Mouse (Mus musculus) ES-Bruce4 (cell line): ENCODE data around the gene 4930404N11Rik. TPM values are rescaled to one million over a fixed set of nuclear protein-coding genes. Genes with fewer than 3 reads are reported as not detected.

ENCODE experiments used
- H3K27ac ChIP-seq: 2 replicates; pipeline ENCODE4 v1.5.1; 2012; ENCODE audit warnings: low read length, inconsistent platforms; ENCODE audit not compliant: insufficient read depth
- H3K27me3 ChIP-seq: 2 replicates; pipeline ENCODE4 v1.6.1; 2012; ENCODE audit warnings: mild to moderate bottlenecking, low read length, inconsistent platforms; ENCODE audit not compliant: control insufficient read depth, poor library complexity, insufficient read depth, severe bottlenecking
- H3K36me3 ChIP-seq: 2 replicates; pipeline ENCODE4 v1.6.1; 2012; ENCODE audit warnings: inconsistent platforms, mild to moderate bottlenecking, low read length, moderate library complexity; ENCODE audit not compliant: control insufficient read depth, poor library complexity, insufficient read depth, severe bottlenecking
- H3K4me1 ChIP-seq: one replicate; pipeline ENCODE4 v1.8.1; 2011; ENCODE audit warnings: low read length; ENCODE audit not compliant: control insufficient read depth, insufficient read depth
- H3K4me3 ChIP-seq: 2 replicates; pipeline ENCODE4 v1.5.1; 2011; ENCODE audit warnings: low read depth, mild to moderate bottlenecking, low read length
- H3K9ac ChIP-seq: 2 replicates; pipeline ENCODE4 v1.6.1; 2012; ENCODE audit warnings: low read depth, mild to moderate bottlenecking, inconsistent platforms; ENCODE audit not compliant: poor library complexity, severe bottlenecking
- H3K9me3 ChIP-seq: replicated peaks from 2 replicates; pipeline ENCODE4 v1.6.1; 2012; ENCODE audit warnings: mild to moderate bottlenecking, low read length, inconsistent platforms; ENCODE audit not compliant: control insufficient read depth, poor library complexity, insufficient read depth, severe bottlenecking
- CTCF ChIP-seq: IDR thresholded peaks from one replicate; pipeline ENCODE4 v1.8.1; 2011; ENCODE audit warnings: low read depth, low read length
- EP300 ChIP-seq: IDR thresholded peaks from 2 replicates; pipeline ENCODE4 v1.6.1; 2011; ENCODE audit warnings: low read depth, low read length; ENCODE audit not compliant: insufficient read depth
- POLR2A ChIP-seq: IDR thresholded peaks from one replicate; pipeline ENCODE4 v1.8.1; 2011; ENCODE audit warnings: low read length; ENCODE audit not compliant: insufficient read depth
- polyA plus RNA-seq: library from polyadenylated mRNA; stranded (reverse); fragments of >200 nt; gene quantifications from 2 replicates; pipeline ENCODE4 v1.2.4, GENCODE M21; 2011; ENCODE audit warnings: low read depth; ENCODE audit not compliant: missing spikeins, insufficient read depth, insufficient read length

4930404N11Rik gene
- polyA plus RNA-seq, 1 experiment: not detected

DNA sequence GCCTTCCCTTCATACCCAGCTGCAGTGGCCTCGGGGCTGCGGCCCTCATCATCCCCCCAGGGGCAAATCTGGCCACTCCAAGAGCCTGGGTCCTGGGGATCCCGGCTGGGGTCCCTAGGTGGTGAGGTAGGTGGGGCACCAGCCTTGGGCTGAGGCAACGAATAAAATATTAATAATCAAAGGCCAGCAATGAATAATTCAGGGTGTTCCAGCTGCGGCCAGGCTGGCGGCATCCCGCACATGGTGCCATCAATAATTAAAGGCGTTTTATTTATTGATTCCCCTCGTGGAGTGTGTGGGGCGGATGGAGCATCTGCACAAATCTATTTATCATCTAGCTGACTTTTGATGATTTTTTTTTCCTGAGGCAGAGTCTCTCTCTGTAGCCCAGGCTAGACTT, 37.9 kb upstream of the 4930404N11Rik start:
- H3K4me3 ChIP-seq: no peak overlapping the region
- H3K27ac ChIP-seq: no peak overlapping the region
- no peaks in the 10 kb centered on the region for H3K36me3 ChIP-seq
- TF ChIP-seq EP300 (no peak), POLR2A (no peak)
- peaks cover 12% of the 10 kb centered on the region for H3K4me1 ChIP-seq
- no peaks in the 10 kb centered on the region for H3K27me3 ChIP-seq
- 0 out of 2 replicates have a peak overlapping the region, but pooled peaks have one; percentile 13 for H3K9ac ChIP-seq
- no peaks in the 10 kb centered on the region for H3K9me3 ChIP-seq

DNA sequence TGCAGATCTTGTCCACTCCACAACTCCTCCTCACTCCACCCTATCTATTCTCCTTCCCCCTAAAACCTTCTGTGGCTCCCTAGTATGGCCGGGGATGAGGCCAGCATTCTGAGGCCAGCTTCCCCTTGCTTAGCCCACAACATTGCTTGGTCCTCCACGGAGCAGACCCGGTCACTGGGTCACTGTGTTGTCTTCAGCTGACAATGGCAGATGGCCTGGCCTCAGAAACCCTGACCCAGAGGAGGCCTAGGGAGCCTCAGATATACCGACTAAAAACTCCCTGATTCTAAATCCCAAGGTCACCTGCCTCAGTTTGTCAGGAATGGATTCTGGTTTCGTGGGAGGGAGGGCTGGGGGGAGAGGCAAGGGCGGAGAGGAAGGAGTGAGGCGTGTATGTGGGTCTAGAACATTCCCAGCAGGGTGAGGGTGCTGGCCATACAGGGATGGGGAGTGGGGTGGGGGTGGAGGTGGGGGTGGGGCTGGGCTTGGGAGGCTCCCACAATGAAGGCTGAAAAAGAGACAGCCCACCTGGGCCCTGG, 36.7 kb upstream of the 4930404N11Rik start:
- Histone ChIP-seq H3K27me3 (no peaks in the 10 kb centered on the region), H3K9me3 (no peaks in the 10 kb centered on the region), H3K4me3 (peak overlapping the region; percentile 17), H3K9ac (no peak overlapping the region; the same call in 1 of the 2 replicates), H3K27ac (peak overlapping the region; percentile 52; the same call in 1 of the 2 replicates), H3K4me1 (peaks cover 8% of the 10 kb centered on the region), H3K36me3 (no peaks in the 10 kb centered on the region)
- no peak for TF ChIP-seq CTCF
- no peak for TF ChIP-seq EP300
- TF ChIP-seq POLR2A: no peak

DNA sequence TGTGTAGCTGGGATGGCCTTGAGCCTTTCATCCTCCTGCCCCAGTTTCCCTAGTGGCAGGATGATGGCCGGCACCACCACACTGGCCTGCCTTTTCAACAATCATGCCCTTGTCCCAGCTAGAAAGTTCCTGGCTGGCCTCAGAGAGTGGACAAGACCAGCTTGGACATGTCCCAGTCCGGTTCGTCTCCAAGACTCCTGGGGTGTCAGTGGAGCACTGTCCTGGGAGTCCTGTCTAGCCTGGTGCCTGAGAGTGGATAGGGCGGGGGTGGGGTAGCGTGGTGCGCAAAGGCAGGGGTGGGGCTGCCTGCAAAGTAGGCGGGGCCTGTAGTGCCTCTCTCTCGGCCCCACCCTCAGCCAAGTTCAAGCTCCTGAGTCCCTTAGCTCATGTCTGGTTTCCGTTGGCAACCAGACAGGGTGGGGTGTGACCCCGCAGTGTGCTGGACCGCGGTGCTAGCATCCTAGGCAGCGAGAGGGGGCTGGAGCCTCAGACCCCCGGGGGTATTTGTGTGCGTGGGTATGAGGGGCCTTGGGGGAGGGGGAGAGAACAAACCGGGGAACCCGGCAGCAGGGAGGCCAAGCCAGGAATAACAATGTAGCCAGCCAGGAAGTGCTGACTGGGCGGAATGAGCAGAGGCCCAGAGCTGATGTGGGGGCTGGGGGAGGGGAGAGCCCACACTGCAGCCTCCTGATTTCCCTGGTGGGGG, 36.1 kb upstream of the 4930404N11Rik start:
- H3K27ac ChIP-seq: peak overlapping the region; percentile 52
- no peaks in the 10 kb centered on the region for H3K27me3 ChIP-seq
- no peak for TF ChIP-seq CTCF
- no peak for TF ChIP-seq POLR2A
- no peak for TF ChIP-seq EP300
- no peaks in the 10 kb centered on the region for H3K36me3 ChIP-seq
- peak overlapping the region; percentile 39; the same call in 1 of the 2 replicates for H3K9ac ChIP-seq
- no peaks in the 10 kb centered on the region for H3K9me3 ChIP-seq
- peak overlapping the region; percentile 17 for H3K4me3 ChIP-seq
- peaks cover 8% of the 10 kb centered on the region for H3K4me1 ChIP-seq

- Histone ChIP-seq H3K27me3 (no peaks in the 10 kb centered on the region), H3K36me3 (no peaks in the 10 kb centered on the region), H3K9me3 (no peaks in the 10 kb centered on the region), H3K4me1 (peaks cover 6% of the 10 kb centered on the region), H3K9ac (peak overlapping the region; percentile 39), H3K4me3 (peak overlapping the region; percentile 13), H3K27ac (peak overlapping the region; percentile 2)
- TF ChIP-seq CTCF (no peak), EP300 (no peak), POLR2A (no peak)
Observed at GRCm38 (mm10) chr10:81401205-81401520, 35.5 kb upstream of the 4930404N11Rik start.

- no peaks in the 10 kb centered on the region for H3K27me3 ChIP-seq
- H3K4me3 ChIP-seq: peak overlapping the region; percentile 35
- no peaks in the 10 kb centered on the region for H3K9me3 ChIP-seq
- H3K9ac ChIP-seq: peak overlapping the region; percentile 39
- H3K27ac ChIP-seq: peak overlapping the region; percentile 2
- no peaks in the 10 kb centered on the region for H3K36me3 ChIP-seq
- H3K4me1 ChIP-seq: peaks cover 6% of the 10 kb centered on the region
- TF ChIP-seq POLR2A: no peak
- TF ChIP-seq EP300: no peak
- no peak for TF ChIP-seq CTCF
Observed at GRCm38 (mm10) chr10:81400371-81401204, 35.0 kb upstream of the 4930404N11Rik start.

- TF ChIP-seq CTCF: no peak
- TF ChIP-seq POLR2A: no peak
- no peak for TF ChIP-seq EP300
- H3K4me3 ChIP-seq: peak overlapping the region; percentile 35
- peak overlapping the region; percentile 39 for H3K9ac ChIP-seq
- H3K27me3 ChIP-seq: no peaks in the 10 kb centered on the region
- no peak overlapping the region for H3K27ac ChIP-seq
- peaks cover 6% of the 10 kb centered on the region for H3K4me1 ChIP-seq
- H3K9me3 ChIP-seq: no peaks in the 10 kb centered on the region
- H3K36me3 ChIP-seq: no peaks in the 10 kb centered on the region
Observed at GRCm38 (mm10) chr10:81399798-81400308, 34.2 kb upstream of the 4930404N11Rik start.
